ENCODE assay signal across 34 mouse cellular contexts in genomic region chr16:5155014-5155413, GRCm38 (mm10). TPM values are rescaled to one million over a fixed set of nuclear protein-coding genes. Genes with fewer than 3 reads are reported as not detected.
"Had no signal": no experiment of that assay in that cellular context is flagged by ENCODE, and none has a peak within 500 bp of the region (broad histone marks: within the 10 kb centered on the region; RNA-seq: fewer than 3 reads in every experiment).

No protein-coding gene starts in this region.

- H3K4me2 ChIP-seq: limb, embryonic 12.5 days; limb, embryonic 13.5 days; limb, embryonic 15.5 days; liver, embryonic 11.5 days; liver, embryonic 12.5 days; liver, embryonic 13.5 days; liver, embryonic 15.5 days; lung, embryonic 14.5 days; lung, embryonic 15.5 days; midbrain, embryonic 11.5 days; midbrain, embryonic 12.5 days; midbrain, embryonic 13.5 days; midbrain, embryonic 15.5 days; neural tube, embryonic 12.5 days; neural tube, embryonic 13.5 days had no signal

- H3K4me1 ChIP-seq: limb, embryonic 13.5 days; limb, embryonic 15.5 days; liver, embryonic 12.5 days; liver, embryonic 13.5 days; liver, embryonic 15.5 days; lung, embryonic 15.5 days; neural tube, embryonic 12.5 days had no signal

- H3K27ac ChIP-seq: left cerebral cortex, adult 2 months; limb, embryonic 10.5 days; limb, embryonic 12.5 days; limb, embryonic 13.5 days; limb, embryonic 15.5 days; liver, embryonic 12.5 days; liver, embryonic 13.5 days; liver, embryonic 14.5 days; liver, embryonic 15.5 days; lung, embryonic 15.5 days; macrophage; midbrain, embryonic 10.5 days; midbrain, embryonic 12.5 days; midbrain, embryonic 15.5 days; neural tube, embryonic 12.5 days had no signal

- DNase-seq: left cerebral cortex, postnatal 4 days; liver; liver, embryonic 13.5 days; liver, postnatal 0 days; lung, adult 2 months; lung, embryonic 14.5 days; lung, postnatal 4 days; midbrain, embryonic 14.5 days had no signal

- H3K9ac ChIP-seq: limb, embryonic 12.5 days; limb, embryonic 13.5 days; limb, embryonic 15.5 days; liver, embryonic 12.5 days; liver, embryonic 13.5 days; liver, embryonic 14.5 days; liver, embryonic 15.5 days; liver, postnatal 0 days; lung, embryonic 14.5 days; lung, embryonic 15.5 days; midbrain, embryonic 12.5 days; midbrain, embryonic 13.5 days; midbrain, embryonic 15.5 days; neural tube, embryonic 12.5 days; neural tube, embryonic 13.5 days had no signal

- H3K27me3 ChIP-seq: limb, embryonic 13.5 days; limb, embryonic 15.5 days; lung, embryonic 15.5 days; midbrain, embryonic 13.5 days; midbrain, embryonic 15.5 days had no signal

- ATAC-seq: liver, embryonic 12.5 days; liver, postnatal 0 days; midbrain, embryonic 13.5 days; midbrain, embryonic 15.5 days; midbrain, embryonic 16.5 days had no signal

- H3K9me3 ChIP-seq: limb, embryonic 10.5 days; limb, embryonic 12.5 days; limb, embryonic 13.5 days; limb, embryonic 15.5 days; liver, embryonic 12.5 days; liver, embryonic 13.5 days; liver, embryonic 15.5 days; lung, embryonic 15.5 days; megakaryocyte, embryonic 14.5 days; midbrain, embryonic 10.5 days; midbrain, embryonic 12.5 days; midbrain, embryonic 13.5 days; midbrain, embryonic 15.5 days; neural tube, embryonic 12.5 days; neural tube, embryonic 13.5 days had no signal

- H3K4me3 ChIP-seq: left cerebral cortex, adult 2 months; limb, embryonic 10.5 days; limb, embryonic 12.5 days; limb, embryonic 13.5 days; limb, embryonic 15.5 days; liver, embryonic 12.5 days; liver, embryonic 13.5 days; liver, embryonic 15.5 days; lung, embryonic 15.5 days; megakaryocyte, embryonic 14.5 days; midbrain, embryonic 10.5 days; midbrain, embryonic 12.5 days; midbrain, embryonic 13.5 days; midbrain, embryonic 15.5 days; myocyte; neural tube, embryonic 12.5 days; neural tube, embryonic 13.5 days had no signal

- H3K36me3 ChIP-seq: limb, embryonic 10.5 days; limb, embryonic 12.5 days; limb, embryonic 13.5 days; limb, embryonic 15.5 days; liver, embryonic 12.5 days; liver, embryonic 13.5 days; liver, embryonic 15.5 days; lung, embryonic 15.5 days; midbrain, embryonic 10.5 days; midbrain, embryonic 12.5 days; midbrain, embryonic 13.5 days; midbrain, embryonic 15.5 days; neural tube, embryonic 12.5 days; neural tube, embryonic 13.5 days had no signal

RNA-seq across cellular contexts. Expression of gene Sec14l5, which starts 8.1 kb away (rescaled TPM):
- total RNA-seq: megakaryocyte progenitor cell, adult 5-6 weeks; megakaryocyte, adult 5-6 weeks; megakaryocyte-erythroid progenitor cell, adult 5-6 weeks; monocyte, adult 5-6 weeks had no signal
- polyA plus RNA-seq: limb, embryonic 10.5 days; limb, embryonic 11.5 days; liver, embryonic 11.5 days; liver, embryonic 12.5 days; liver, embryonic 13.5 days; liver, embryonic 15.5 days; macrophage had no signal

RNA-seq across cellular contexts. Expression of gene Ppl, which starts 22.8 kb away (rescaled TPM):
- total RNA-seq: megakaryocyte progenitor cell, adult 5-6 weeks; megakaryocyte, adult 5-6 weeks; megakaryocyte-erythroid progenitor cell, adult 5-6 weeks had no signal
- polyA plus RNA-seq: macrophage had no signal
